Mouse (Mus musculus) kidney, postnatal 14 days (tissue): ENCODE measurements around the gene Btbd11.
A peak's percentile ranks its signal among the peaks of the same experiment; 100 is the strongest.

Experiments
- DNase-seq: peaks from one replicate; pipeline ENCODE4 v3.0.0; 2022; ENCODE audit warnings: mixed read lengths

The Btbd11 gene

GRCm38 (mm10) chr10:85481106-85481505, 94.5 kb downstream of the Btbd11 start:
- DNase-seq = peak; percentile 23

DNA sequence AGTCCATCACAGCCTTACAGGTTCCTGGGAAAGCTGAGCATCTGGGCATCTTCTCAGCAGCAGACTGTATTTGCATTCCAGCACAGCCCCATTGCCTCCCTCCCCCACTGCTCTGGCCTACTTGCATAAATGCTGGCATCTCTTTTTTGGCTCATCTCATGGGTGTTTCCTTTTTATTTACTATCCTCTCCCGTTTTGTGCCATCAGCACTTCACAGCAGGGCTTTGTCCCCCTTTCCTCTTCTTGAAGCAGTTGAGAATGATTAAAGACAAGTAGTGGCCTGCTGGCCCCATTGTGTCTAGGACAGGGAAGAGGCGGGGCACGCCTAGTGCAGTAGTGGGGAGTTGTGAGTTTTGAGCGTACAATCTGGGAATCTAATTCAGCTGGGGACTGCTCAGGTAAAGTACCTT, 95.5 kb downstream of the Btbd11 start:
- DNase-seq = no peak

DNA sequence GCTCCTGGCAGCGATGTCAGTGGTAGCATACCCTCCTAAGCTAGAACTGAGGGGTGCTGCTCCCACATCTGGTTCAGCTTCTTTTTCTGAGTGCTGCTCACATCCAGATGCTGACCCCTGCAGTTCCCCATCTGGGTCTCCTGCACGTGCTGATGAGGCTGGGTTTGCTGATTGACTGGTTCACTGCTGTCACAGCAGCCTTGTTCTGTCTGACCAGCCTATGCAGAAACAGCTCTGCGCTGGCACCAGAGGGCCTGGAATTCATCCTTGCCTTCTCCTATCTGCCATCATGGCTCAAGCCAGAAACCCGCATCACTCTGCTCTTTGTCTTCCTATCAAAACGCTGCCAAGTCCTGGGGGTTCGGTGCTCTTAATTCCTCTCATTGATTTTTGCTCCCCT, 95.9 kb downstream of the Btbd11 start:
- no peak for DNase-seq

GRCm38 (mm10) chr10:85486456-85486855, 99.8 kb downstream of the Btbd11 start:
- no peak for DNase-seq

- DNase-seq = no peak
Observed at GRCm38 (mm10) chr10:85492583-85492982, 106.0 kb downstream of the Btbd11 start.

DNA sequence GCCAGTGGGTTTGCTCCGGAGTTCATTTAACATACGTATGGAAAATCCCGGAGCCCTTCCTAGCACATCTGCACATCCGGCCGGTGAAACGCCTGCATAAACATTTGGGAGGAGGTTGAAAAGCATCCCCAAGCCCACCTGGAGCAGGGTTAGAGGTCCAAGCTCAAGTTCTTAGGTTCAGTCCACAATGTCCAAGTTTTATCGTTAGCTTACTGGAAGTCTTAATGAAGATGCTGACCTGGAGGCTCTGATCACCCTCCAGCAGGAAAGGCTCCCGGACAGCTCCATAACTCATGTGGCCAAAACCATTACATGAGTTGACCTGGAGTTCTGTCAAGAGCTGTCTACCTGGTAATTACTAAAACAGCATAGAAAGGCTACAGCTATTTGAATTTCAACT, 109.7 kb downstream of the Btbd11 start:
- DNase-seq = no peak

DNA sequence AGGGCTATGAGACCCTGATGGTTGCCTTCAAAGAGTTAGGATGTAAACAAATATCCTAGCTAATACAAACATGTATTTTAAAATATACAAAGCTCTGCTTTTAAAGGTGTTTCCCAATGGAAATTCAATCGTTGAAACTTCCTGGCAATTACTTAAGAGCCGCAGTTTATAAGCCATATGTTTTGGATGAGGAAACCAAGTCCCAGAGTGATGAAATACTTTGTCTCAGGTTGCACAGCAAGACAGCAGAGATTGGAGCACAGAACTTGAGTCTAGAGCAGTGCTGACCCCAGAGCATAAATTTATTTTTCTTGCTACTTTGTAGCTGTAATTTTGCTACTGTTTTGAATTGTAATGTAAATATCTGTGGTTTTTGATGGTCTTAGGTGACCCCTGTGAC, 110.4 kb downstream of the Btbd11 start:
- no peak for DNase-seq

- DNase-seq = no peak
Observed at GRCm38 (mm10) chr10:85497931-85498330, 111.3 kb downstream of the Btbd11 start.

DNA sequence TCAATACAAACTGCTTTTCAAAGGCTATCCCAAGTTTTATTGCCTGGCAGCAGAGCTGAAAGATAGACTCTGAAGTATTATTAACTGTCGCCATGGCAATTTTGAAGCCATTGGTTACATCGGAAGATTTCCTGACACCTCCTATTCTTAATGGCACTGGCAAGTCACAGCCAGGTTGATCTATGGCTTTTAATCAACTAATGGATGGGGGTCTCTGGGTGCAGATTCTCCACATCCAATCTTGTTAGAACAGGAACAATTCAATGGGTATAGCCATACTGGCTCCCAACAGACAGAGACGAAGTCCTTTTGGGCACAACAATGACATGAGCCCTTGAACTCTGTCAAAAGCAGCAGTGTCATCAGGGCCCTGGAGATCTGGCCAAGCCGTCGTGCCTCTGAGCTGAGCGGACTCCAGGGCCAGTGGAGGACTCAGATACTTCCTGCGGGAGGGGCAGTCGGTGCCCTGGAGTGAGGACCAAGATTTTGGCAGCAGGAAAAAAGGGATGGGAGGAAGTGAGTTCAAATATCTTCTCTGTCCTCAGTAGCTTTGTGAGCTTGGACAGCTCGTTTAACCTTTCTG, 114.0 kb downstream of the Btbd11 start:
- peak; percentile 10 for DNase-seq

DNA sequence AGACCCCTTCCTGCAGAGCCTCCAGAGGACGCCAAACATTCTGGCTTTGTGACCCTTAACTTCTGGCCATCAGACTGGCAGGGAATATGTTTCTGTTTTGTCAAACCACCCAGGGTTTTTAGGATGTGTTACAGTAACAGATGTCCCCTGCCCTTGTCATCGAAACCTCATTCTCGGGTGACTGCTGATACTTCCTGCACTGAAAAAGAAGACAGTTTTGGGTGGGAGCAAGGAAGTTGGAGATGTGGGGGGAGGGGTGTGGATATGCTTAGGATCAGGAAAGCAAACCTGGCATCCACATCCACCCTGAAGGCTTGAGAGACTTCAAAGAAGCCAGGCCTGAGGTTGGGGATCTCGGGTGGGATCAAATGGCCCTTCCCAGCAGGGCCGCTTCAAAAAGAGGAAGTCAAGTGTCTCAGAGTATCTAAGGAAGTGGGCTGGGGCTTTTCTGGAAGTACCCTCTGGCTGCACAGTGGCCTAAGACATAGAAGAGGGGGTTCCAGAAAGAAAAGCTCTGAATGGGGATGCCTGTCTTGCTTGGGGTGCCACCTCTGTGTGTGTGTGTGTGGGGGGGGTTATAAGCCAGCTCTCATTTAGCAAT, 115.5 kb downstream of the Btbd11 start:
- no peak for DNase-seq

DNA sequence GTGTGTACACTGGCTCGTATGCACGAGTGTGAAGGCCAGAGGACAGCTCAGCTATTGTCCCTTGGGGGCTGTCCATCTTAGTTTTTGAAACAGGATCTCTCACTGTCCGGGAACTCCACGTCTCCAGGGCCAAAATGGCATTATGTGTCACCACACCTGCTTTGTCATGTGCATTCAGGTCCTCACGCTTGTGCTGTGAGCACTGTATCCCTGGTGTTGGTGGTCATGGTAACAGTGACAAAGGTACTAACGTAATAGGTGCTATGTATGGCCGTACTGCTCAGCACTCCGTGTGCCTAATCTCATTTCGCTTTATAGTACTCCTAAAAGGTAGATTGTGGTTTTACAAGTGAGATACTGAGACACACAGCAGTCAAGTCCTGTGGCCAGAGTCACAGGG, 116.0 kb downstream of the Btbd11 start:
- DNase-seq = no peak

DNA sequence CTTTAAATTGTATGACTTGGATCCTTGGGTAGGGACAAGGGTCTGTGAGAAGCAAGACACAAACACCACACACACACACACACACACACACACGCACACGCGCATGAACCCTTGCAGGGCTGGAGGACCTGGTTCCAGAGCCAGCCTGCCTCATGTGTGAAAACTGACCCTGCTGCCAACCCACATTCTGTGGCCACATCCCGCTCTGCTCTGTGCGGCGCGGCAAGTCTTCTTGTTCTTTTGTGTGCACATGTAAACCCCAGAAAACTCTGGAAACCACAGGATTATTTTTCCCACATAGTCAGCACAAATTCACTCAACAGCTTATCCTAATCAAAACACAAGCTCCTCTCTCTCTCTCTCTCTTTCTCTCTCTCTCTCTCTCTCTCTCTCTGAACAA, 116.8 kb downstream of the Btbd11 start:
- no peak for DNase-seq

DNA sequence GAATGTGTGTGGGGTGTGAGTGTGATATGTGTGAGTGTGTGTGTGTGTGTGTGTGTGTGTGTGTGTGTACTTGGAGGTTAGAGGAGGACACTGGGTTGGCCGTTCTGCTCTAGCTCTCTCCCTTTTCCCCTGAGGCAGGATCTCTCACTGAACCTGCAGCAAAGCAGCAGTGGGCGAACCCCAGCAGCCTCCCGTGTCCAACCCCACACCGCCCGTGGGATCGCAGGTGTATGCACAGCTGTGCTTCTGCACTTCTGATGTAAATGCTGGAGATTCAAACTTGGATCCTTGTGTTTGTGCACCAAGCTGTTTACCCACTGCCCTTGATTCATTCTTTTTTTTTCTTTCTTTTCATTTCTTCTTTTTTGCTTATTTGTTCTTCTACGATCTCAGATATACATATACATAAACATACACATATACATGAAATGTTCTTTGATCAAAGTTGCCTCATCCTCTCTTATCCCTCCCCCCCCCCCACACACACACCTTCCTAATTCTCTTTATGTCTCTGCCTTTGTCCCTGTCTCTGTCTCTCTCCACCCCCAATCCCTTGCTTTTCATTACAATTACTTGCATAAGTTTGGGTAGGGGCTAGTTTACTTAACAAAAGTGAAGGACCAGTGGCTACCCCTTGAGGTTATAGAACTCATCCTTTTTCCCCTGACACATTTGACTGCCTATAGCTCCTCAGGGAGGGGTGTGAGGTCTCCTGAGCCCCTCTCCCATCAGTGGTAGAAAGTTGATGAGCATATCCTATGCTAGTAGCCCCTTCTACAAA, 120.8 kb downstream of the Btbd11 start:
- no peak for DNase-seq

- no peak for DNase-seq
Observed at GRCm38 (mm10) chr10:85508193-85508794, 121.7 kb downstream of the Btbd11 start.

- no peak for DNase-seq
Observed at GRCm38 (mm10) chr10:85509000-85509399, 122.4 kb downstream of the Btbd11 start.

- DNase-seq = no peak
Observed at GRCm38 (mm10) chr10:85510329-85510728, 123.7 kb downstream of the Btbd11 start.

DNA sequence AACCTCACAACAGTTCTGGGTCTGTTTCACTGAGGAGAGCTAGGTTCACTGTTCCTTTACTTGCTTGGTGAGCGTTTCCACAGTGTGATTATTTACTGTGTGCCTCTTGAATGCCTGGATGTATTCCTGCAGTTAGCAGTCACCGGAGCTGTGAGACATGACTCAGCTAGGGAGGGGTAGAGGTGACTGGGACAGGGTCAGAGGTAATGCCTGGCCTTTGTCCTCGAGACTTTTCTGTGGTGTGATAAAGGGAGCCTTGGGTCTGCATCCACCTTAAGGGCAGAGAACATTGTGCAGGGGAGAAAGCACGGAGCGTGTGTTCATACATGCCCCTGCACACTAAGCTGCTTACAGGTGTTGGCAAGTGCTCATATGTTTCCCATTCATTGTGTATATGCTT, 126.2 kb downstream of the Btbd11 start:
- no peak for DNase-seq

DNA sequence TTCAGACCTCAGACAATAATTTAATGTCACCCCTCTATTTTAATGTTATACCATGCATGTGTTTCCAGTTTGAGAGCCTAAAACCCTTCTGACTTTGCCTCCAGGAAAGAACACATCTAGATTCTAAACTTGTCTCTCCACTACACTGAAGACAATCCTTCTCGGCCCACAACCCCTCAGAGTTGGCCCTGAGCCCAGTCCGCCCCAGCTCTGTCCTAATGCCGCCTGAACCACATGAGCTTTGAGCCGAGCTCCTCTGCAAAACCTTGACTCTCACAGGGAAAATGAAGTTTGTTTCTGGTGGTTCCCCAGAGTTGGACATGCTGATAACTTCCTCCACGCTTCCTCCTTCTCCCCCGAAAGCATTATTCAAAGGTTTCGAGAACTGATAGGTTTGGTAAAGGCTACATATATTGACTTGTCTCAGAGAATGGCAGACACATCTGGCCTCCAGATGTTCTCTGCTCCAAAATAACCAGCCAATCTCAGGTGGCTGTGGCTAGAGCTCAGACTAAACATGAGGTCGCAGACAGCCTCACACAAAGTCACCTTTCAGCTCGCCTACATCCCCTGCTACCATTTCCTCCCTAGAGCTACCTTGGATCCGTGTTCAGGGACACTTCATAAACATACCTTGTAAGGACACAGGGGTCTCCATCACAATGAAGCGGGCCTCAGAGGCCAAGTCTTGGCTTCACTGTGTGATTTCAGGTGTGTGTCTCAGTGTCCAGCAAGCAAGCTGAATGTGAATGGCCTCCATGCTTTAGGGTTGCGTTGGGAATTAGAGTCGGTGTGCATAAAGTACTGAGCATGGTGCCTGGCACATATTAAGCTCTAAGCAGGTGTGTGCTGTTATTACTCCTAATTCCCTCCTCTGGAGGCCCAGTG, 130.9 kb downstream of the Btbd11 start:
- DNase-seq = no peak

GRCm38 (mm10) chr10:85518111-85518409, 131.4 kb downstream of the Btbd11 start:
- no peak for DNase-seq

DNA sequence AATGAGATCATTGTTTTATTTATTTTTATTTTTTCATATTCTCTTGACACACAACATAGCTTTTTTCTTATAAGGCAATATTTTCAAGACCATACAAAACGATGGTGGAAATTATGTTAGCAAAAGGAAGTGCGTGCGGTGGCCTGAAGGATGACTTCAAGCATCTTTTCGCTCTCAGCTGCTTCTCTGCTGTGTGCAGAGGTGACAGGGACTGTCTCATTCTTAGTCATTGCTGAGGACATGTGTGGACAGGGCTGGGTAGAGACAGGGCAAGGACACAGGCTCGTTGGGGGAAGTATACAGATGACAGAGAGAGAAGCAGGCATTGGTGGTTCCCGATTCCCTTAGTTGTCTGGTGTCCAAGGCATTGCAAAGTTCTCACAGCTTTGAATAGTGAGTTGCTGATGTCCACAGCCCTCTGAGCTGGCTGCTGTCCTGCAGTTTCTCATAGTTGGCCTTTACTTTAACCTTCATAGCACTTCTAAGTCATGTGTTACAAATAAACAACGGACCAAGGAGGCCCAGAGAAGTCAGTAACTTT, 135.7 kb downstream of the Btbd11 start:
- DNase-seq = no peak

DNA sequence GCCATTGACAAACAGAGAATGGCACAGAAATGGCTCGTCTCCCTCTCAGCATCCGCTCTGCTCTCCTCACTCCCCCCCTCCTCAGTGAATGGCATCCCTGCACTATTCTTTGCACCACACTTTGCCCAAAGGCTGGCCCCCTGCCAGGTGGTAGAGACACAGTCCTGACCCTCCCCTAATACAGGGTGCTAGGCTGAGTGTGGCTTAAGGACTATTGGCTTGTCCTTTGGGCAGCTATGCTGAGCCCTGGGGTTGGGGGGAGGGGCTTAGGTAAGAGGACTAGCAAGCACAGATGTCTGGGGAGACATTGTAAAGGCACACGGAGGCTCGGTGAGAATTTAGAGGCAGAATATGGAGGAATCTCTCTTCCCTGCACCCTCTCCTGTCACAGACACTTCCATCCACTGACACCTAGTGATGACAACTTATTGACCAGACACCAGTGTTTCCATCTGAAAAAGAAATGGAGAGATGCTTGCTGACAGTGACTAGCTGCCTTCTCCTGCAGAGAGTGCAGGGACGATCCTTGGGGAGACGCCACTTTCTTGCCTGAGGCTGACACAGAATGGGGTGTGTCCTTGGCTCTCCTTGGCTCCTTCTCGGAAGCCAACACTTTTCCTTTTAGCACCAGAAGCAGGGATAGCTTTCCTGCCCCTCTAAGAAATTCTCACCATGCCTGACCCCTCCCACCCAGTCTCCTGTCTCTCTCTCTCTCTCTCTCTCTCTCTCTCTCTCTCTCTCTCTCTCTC, 138.8 kb downstream of the Btbd11 start:
- DNase-seq = no peak

DNA sequence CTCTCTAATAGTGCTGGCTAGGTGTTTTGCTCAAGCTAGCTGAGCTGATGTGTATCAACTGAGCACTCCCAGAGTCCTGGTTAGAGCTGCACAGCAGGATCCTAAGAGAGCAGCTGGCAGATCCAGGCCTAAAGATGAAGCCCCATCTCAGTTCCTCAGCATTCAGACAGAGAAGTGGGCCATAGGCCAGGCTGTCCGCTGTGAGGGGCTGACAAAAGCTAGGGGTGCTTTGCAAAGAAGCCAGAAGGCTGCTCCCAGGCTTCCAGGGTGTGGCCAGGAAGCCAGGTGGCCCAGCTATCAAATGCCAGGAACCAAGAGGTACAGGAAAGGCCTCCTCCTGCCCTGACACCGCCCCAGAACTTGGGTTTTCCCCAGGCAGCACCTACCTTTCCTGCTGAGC, 140.0 kb downstream of the Btbd11 start:
- no peak for DNase-seq
